Mouse (Mus musculus): ENCODE measurements around the gene Ralbp1. TPM values are rescaled to one million over a fixed set of nuclear protein-coding genes. Genes with fewer than 3 reads are reported as not detected.

The Ralbp1 gene
- polyA plus RNA-seq, 1 experiment from 2014 or later: 57.8 TPM

GRCm38 (mm10) chr17:65896016-65896415, 10.4 kb upstream of the Ralbp1 start:
- WGBS: 67% methylated on average over 3 of the region's 3 CpGs
- no peak for ATAC-seq (ENCODE audit: insufficient number of reproducible peaks, insufficient read depth, low FRiP score, low TSS enrichment, low read depth)
- Histone ChIP-seq H3K4me2 (no peak overlapping the region), H3K4me1 (replicated peaks) (no peaks in the 10 kb centered on the region), H3K27ac (no peak overlapping the region), H3K4me3 (replicated peaks) (no peak overlapping the region), H3K27me3 (no peaks in the 10 kb centered on the region), H3K9ac (replicated peaks) (no peak overlapping the region), H3K9me3 (no peaks in the 10 kb centered on the region), H3K36me3 (no peaks in the 10 kb centered on the region)

- no peak for ATAC-seq (ENCODE audit: insufficient number of reproducible peaks, insufficient read depth, low FRiP score, low TSS enrichment, low read depth)
- no peak overlapping the region for H3K27ac ChIP-seq
- H3K4me1 ChIP-seq (replicated peaks): peaks cover 10% of the 10 kb centered on the region
- H3K4me2 ChIP-seq: no peak overlapping the region
- no peaks in the 10 kb centered on the region for H3K36me3 ChIP-seq
- H3K9me3 ChIP-seq: no peaks in the 10 kb centered on the region
- WGBS: 81% methylated on average over 5 of the region's 5 CpGs
- H3K4me3 ChIP-seq (replicated peaks): no peak overlapping the region
- H3K9ac ChIP-seq (replicated peaks): no peak overlapping the region
- H3K27me3 ChIP-seq: no peaks in the 10 kb centered on the region
These were observed 3.9 kb upstream of the Ralbp1 start for GRCm38 (mm10) chr17:65889476-65889875.

- H3K4me1 ChIP-seq (replicated peaks): peaks cover 21% of the 10 kb centered on the region
- 57% methylated on average over 9 of the region's 9 CpGs for WGBS
- H3K4me2 ChIP-seq: peak overlapping the region; percentile 96
- ATAC-seq (ENCODE audit: insufficient number of reproducible peaks, insufficient read depth, low FRiP score, low TSS enrichment, low read depth): no peak
- H3K27ac ChIP-seq: peak overlapping the region; percentile 97
- H3K9me3 ChIP-seq: no peaks in the 10 kb centered on the region
- H3K9ac ChIP-seq (replicated peaks): no peak overlapping the region
- H3K4me3 ChIP-seq (replicated peaks): peak overlapping the region; percentile 93
- H3K36me3 ChIP-seq: no peaks in the 10 kb centered on the region
- no peaks in the 10 kb centered on the region for H3K27me3 ChIP-seq
These were observed 973 bp upstream of the Ralbp1 start for GRCm38 (mm10) chr17:65886571-65886970.

GRCm38 (mm10) chr17:65885398-65885696, 251 bp downstream of the Ralbp1 start:
- Histone ChIP-seq H3K9ac (replicated peaks) (peak overlapping the region; percentile 86), H3K4me3 (replicated peaks) (peak overlapping the region; percentile 93), H3K27me3 (no peaks in the 10 kb centered on the region), H3K27ac (peak overlapping the region; percentile 97), H3K36me3 (no peaks in the 10 kb centered on the region), H3K9me3 (no peaks in the 10 kb centered on the region), H3K4me1 (replicated peaks) (peaks cover 21% of the 10 kb centered on the region), H3K4me2 (peak overlapping the region; percentile 96)
- 0% methylated on average over 11 of the region's 11 CpGs for WGBS
- ATAC-seq (ENCODE audit: insufficient number of reproducible peaks, insufficient read depth, low FRiP score, low TSS enrichment, low read depth): no peak

- no peaks in the 10 kb centered on the region for H3K36me3 ChIP-seq
- peak overlapping the region; percentile 96 for H3K4me2 ChIP-seq
- H3K27me3 ChIP-seq: no peaks in the 10 kb centered on the region
- ATAC-seq (ENCODE audit: insufficient number of reproducible peaks, insufficient read depth, low FRiP score, low TSS enrichment, low read depth): peak; percentile 98
- peak overlapping the region; percentile 93 for H3K4me3 ChIP-seq (replicated peaks)
- H3K27ac ChIP-seq: peak overlapping the region; percentile 97
- 0 out of 2 replicates have a peak, but pooled peaks cover 3% of the 10 kb centered on the region for H3K9me3 ChIP-seq
- 0% methylated on average over 67 of the region's 67 CpGs for WGBS
- peak overlapping the region; percentile 86 for H3K9ac ChIP-seq (replicated peaks)
- H3K4me1 ChIP-seq (replicated peaks): peaks cover 21% of the 10 kb centered on the region
These were observed 754 bp downstream of the Ralbp1 start for GRCm38 (mm10) chr17:65884691-65885397.

- ATAC-seq (ENCODE audit: insufficient number of reproducible peaks, insufficient read depth, low FRiP score, low TSS enrichment, low read depth): peak; percentile 21
- Histone ChIP-seq H3K27me3 (no peaks in the 10 kb centered on the region), H3K9me3 (0 out of 2 replicates have a peak, but pooled peaks cover 4% of the 10 kb centered on the region), H3K36me3 (no peaks in the 10 kb centered on the region), H3K4me2 (peak overlapping the region; percentile 96), H3K4me1 (replicated peaks) (peaks cover 21% of the 10 kb centered on the region), H3K4me3 (replicated peaks) (peak overlapping the region; percentile 93), H3K27ac (peak overlapping the region; percentile 90), H3K9ac (replicated peaks) (peak overlapping the region; percentile 86)
- WGBS: under 1% methylated on average over 54 of the region's 56 CpGs
These were observed 1.4 kb downstream of the Ralbp1 start for GRCm38 (mm10) chr17:65884061-65884669.

GRCm38 (mm10) chr17:65877026-65877425, 8.6 kb downstream of the Ralbp1 start:
- H3K9ac ChIP-seq (replicated peaks): no peak overlapping the region
- H3K4me3 ChIP-seq (replicated peaks): no peak overlapping the region
- no peak for ATAC-seq (ENCODE audit: insufficient number of reproducible peaks, insufficient read depth, low FRiP score, low TSS enrichment, low read depth)
- 52% methylated on average over 6 of the region's 6 CpGs for WGBS
- H3K4me1 ChIP-seq (replicated peaks): peaks cover 16% of the 10 kb centered on the region
- H3K4me2 ChIP-seq: no peak overlapping the region
- H3K27me3 ChIP-seq: no peaks in the 10 kb centered on the region
- H3K27ac ChIP-seq: no peak overlapping the region
- 0 out of 2 replicates have a peak, but pooled peaks cover 4% of the 10 kb centered on the region for H3K9me3 ChIP-seq
- H3K36me3 ChIP-seq: no peaks in the 10 kb centered on the region

GRCm38 (mm10) chr17:65873834-65874233, 11.8 kb downstream of the Ralbp1 start:
- 91% methylated on average over 11 of the region's 11 CpGs for WGBS
- H3K36me3 ChIP-seq: no peaks in the 10 kb centered on the region
- H3K4me1 ChIP-seq (replicated peaks): peaks cover 18% of the 10 kb centered on the region

GRCm38 (mm10) chr17:65873156-65873555, 12.4 kb downstream of the Ralbp1 start:
- Histone ChIP-seq H3K36me3 (no peaks in the 10 kb centered on the region), H3K4me3 (replicated peaks) (no peak overlapping the region), H3K9ac (replicated peaks) (no peak overlapping the region), H3K9me3 (0 out of 2 replicates have a peak, but pooled peaks cover 3% of the 10 kb centered on the region), H3K4me1 (replicated peaks) (peaks cover 18% of the 10 kb centered on the region), H3K27me3 (no peaks in the 10 kb centered on the region), H3K27ac (no peak overlapping the region), H3K4me2 (no peak overlapping the region)
- 78% methylated on average over 4 of the region's 4 CpGs for WGBS
- no peak for ATAC-seq (ENCODE audit: insufficient number of reproducible peaks, insufficient read depth, low FRiP score, low TSS enrichment, low read depth)

More at GRCm38 (mm10) chr17:65873834-65874233, 11.8 kb downstream of the Ralbp1 start:
- no peak overlapping the region for H3K4me2 ChIP-seq
- no peak overlapping the region for H3K4me3 ChIP-seq (replicated peaks)
- H3K9me3 ChIP-seq: 0 out of 2 replicates have a peak, but pooled peaks cover 3% of the 10 kb centered on the region
- H3K27ac ChIP-seq: no peak overlapping the region
- ATAC-seq (ENCODE audit: insufficient number of reproducible peaks, insufficient read depth, low FRiP score, low TSS enrichment, low read depth): no peak
- H3K9ac ChIP-seq (replicated peaks): no peak overlapping the region
- H3K27me3 ChIP-seq: no peaks in the 10 kb centered on the region

GRCm38 (mm10) chr17:65872652-65873051, 12.9 kb downstream of the Ralbp1 start:
- no peak overlapping the region for H3K4me3 ChIP-seq (replicated peaks)
- H3K4me2 ChIP-seq: no peak overlapping the region
- peaks cover 18% of the 10 kb centered on the region for H3K4me1 ChIP-seq (replicated peaks)
- H3K9ac ChIP-seq (replicated peaks): no peak overlapping the region
- 38% methylated on average over 6 of the region's 6 CpGs for WGBS
- 0 out of 2 replicates have a peak, but pooled peaks cover 2% of the 10 kb centered on the region for H3K36me3 ChIP-seq
- H3K27me3 ChIP-seq: no peaks in the 10 kb centered on the region
- ATAC-seq (ENCODE audit: insufficient number of reproducible peaks, insufficient read depth, low FRiP score, low TSS enrichment, low read depth): no peak
- H3K27ac ChIP-seq: no peak overlapping the region
- 0 out of 2 replicates have a peak, but pooled peaks cover 3% of the 10 kb centered on the region for H3K9me3 ChIP-seq

GRCm38 (mm10) chr17:65872051-65872450, 13.5 kb downstream of the Ralbp1 start:
- Histone ChIP-seq H3K9me3 (0 out of 2 replicates have a peak, but pooled peaks cover 3% of the 10 kb centered on the region), H3K4me2 (no peak overlapping the region), H3K9ac (replicated peaks) (no peak overlapping the region), H3K27me3 (no peaks in the 10 kb centered on the region), H3K4me3 (replicated peaks) (no peak overlapping the region), H3K4me1 (replicated peaks) (peaks cover 16% of the 10 kb centered on the region), H3K36me3 (peaks cover 8% of the 10 kb centered on the region; the same call in 1 of the 2 replicates), H3K27ac (no peak overlapping the region)
- 65% methylated on average over 6 of the region's 6 CpGs for WGBS
- no peak for ATAC-seq (ENCODE audit: insufficient number of reproducible peaks, insufficient read depth, low FRiP score, low TSS enrichment, low read depth)

All from limb, embryonic 12.5 days (tissue).